Mouse (Mus musculus): ENCODE results near the gene Phf11d.

- TF ChIP-seq GATA1 (IDR thresholded peaks at IDR 0.05; ENCODE audit: low read length): no peak
- no peak for TF ChIP-seq TAL1 (IDR thresholded peaks at IDR 0.05; ENCODE audit: low read length)
Measured at GRCm38 (mm10) chr14:59365244-59365644, at the start of gene Phf11d.

Measured in erythroblast, embryonic 14.5 days (primary cell).